Mouse (Mus musculus): ENCODE results near the gene Ncoa5.

DNA sequence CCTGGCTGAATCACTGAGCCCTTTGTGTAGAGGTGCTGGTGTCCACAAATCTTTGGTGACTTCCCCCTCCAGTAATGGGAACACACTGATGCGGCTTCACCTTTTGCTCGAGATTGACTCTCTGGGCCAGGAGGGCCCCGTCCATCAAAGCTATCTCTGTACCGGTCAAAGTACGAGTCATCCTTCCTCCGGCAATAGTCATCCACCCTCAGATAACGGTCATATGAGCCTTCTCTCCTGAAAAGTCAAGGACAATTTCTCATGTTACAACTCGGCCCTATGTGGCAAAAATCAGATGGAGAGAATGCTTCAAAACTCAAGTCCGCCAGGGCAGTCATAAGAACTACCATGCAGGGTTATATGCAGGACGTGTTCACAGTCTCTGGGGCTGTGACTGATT, 24.3 kb downstream of the Ncoa5 start:
- TF ChIP-seq CTCF (IDR thresholded peaks at IDR 0.05; ENCODE audit: low read depth, low read length): no peak
- no peak for TF ChIP-seq POLR2A (IDR thresholded peaks at IDR 0.05; ENCODE audit: extremely low read depth, insufficient read depth, low read length)

Measured in liver, adult 2 months (tissue).